Mouse (Mus musculus) liver, embryonic 14.5 days (tissue): ENCODE data around the gene Ciita. TPM values are rescaled to one million over a fixed set of nuclear protein-coding genes. Genes with fewer than 3 reads are reported as not detected.

Source experiments
- ATAC-seq: fragments of 200-750 bp; cut with Nextera tagmentation; 2 replicates; pipeline ENCODE4 v1.8.0; 2017; ENCODE audit warnings: moderate number of reproducible peaks, mild to moderate bottlenecking, moderate library complexity; ENCODE audit not compliant: insufficient read depth
- DNase-seq, 3 experiments: peaks; one replicate each; pipeline ENCODE4 v3.0.0-alpha.2; 2012 to 2013; ENCODE audit warnings: low read depth in 3 of 3, low spot score in 3 of 3
- H3K27ac ChIP-seq: fragments of 300-500 bp; sonication (generic); 2 replicates; pipeline ENCODE4 v1.5.1; 2014; ENCODE audit warnings: moderate library complexity, mild to moderate bottlenecking, control low read depth, inconsistent platforms
- H3K27me3 ChIP-seq: fragments of 300-500 bp; sonication (generic); 2 replicates; pipeline ENCODE4 v1.6.1; 2014; ENCODE audit warnings: mild to moderate bottlenecking, low read length, moderate library complexity; ENCODE audit not compliant: control insufficient read depth, insufficient read depth
- H3K36me3 ChIP-seq: fragments of 300-500 bp; sonication (generic); replicated peaks from 2 replicates; pipeline ENCODE4 v1.6.1; 2014; ENCODE audit warnings: low read depth; ENCODE audit not compliant: control insufficient read depth, insufficient read depth
- H3K4me1 ChIP-seq, 2 experiments: fragments of 200-500 bp in 1 of 2; fragments of 300-500 bp in 1 of 2; sonication (generic) in 1 of 2; replicated peaks; 2 replicates each; pipeline ENCODE4 v1.6.1; 2012 to 2014; ENCODE audit warnings: antibody characterized with exemption in 1 of 2, inconsistent platforms in 1 of 2, low read length in 1 of 2; ENCODE audit not compliant: control insufficient read depth in 2 of 2, insufficient read depth in 2 of 2
- H3K4me2 ChIP-seq: fragments of 300-500 bp; sonication (generic); 2 replicates; pipeline ENCODE4 v1.6.1; 2014; ENCODE audit warnings: low read depth, mild to moderate bottlenecking, control low read depth, moderate library complexity
- H3K4me3 ChIP-seq, 2 experiments: fragments of 200-500 bp in 1 of 2; fragments of 300-500 bp in 1 of 2; sonication (generic) in 1 of 2; 2 replicates each; pipeline ENCODE4 v1.5.1; 2012 to 2014; ENCODE audit warnings: low read depth in 2 of 2, low read length in 2 of 2, mild to moderate bottlenecking in 2 of 2, control low read depth in 1 of 2, inconsistent platforms in 1 of 2, moderate library complexity in 1 of 2; ENCODE audit not compliant: insufficient read depth in 1 of 2
- H3K9ac ChIP-seq: fragments of 300-500 bp; sonication (generic); replicated peaks from 2 replicates; pipeline ENCODE4 v1.6.1; 2014; ENCODE audit warnings: mild to moderate bottlenecking, control low read depth, moderate library complexity
- H3K9me3 ChIP-seq: fragments of 300-500 bp; sonication (generic); 2 replicates; pipeline ENCODE4 v1.6.1; 2016; ENCODE audit warnings: low read length, mixed read lengths; ENCODE audit not compliant: control insufficient read depth
- CTCF ChIP-seq: IDR thresholded peaks from 2 replicates; pipeline ENCODE4 v1.5.1; 2016; ENCODE audit warnings: antibody characterized with exemption, low read depth, control low read depth
- EP300 ChIP-seq: IDR thresholded peaks from 2 replicates; pipeline ENCODE4 v1.6.1; 2016; ENCODE audit warnings: antibody characterized with exemption, low read depth
- WGBS: fragments of 180-500 bp; shearing (Covaris S2); extraction: QIAGEN DNeasy Blood & Tissue Kit; methylation state at CpG from one replicate; pipeline ENCODE4 v1.1.7; 2014; ENCODE audit not compliant: insufficient replicate concordance; 5-methylcytosine and 5-hydroxymethylcytosine counted together
- polyA plus RNA-seq, 2 experiments: library from polyadenylated mRNA; depleted of rRNA in 1 of 2; stranded (reverse) in 1 of 2; unstranded in 1 of 2; fragments of >200 nt; fragmentation: Nextera tagmentation in 1 of 2; extraction: Ambion mirVana in 1 of 2; gene quantifications; 2 replicates each; pipeline versions ENCODE4 v1.2.1 to v1.2.3; 2012 to 2014

Gene Ciita
- polyA plus RNA-seq, 2 experiments: 0.06 TPM

DNA sequence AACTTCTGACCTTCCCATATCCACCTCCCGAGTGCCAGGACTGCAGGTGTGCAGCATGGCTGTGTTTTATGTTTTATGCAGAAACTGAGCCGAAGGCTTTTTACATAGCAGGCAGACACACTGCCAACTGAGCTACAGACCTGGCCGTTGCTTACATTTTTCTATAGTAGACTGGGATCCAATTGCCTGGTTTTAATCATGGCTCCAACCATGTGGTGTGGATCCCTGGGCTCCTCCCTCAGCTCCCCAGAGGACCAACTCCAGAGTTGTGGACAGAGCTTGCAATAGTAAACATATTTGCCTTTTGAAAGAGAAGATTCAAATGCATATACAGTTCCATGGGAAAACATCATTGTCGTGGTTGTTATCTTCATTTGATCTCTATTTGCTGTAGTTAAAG is 71.7 kb downstream of the Ciita start:
- ATAC-seq (no peak), DNase-seq (no peak)
- H3K27me3 ChIP-seq: no peaks in the 10 kb centered on the region
- H3K9me3 ChIP-seq: no peaks in the 10 kb centered on the region
- no peak overlapping the region for H3K4me2 ChIP-seq
- no peak overlapping the region for H3K4me3 ChIP-seq
- H3K36me3 ChIP-seq: no peaks in the 10 kb centered on the region
- no peak overlapping the region for H3K9ac ChIP-seq
- peaks cover 0 to 2% of the 10 kb centered on the region in 2 experiments; a peak in 1 of 4 replicates for H3K4me1 ChIP-seq
- no peak overlapping the region for H3K27ac ChIP-seq
- TF ChIP-seq CTCF: no peak
- no peak for TF ChIP-seq EP300
- 60% methylated on average over 4 of the region's 4 CpGs for WGBS

DNA sequence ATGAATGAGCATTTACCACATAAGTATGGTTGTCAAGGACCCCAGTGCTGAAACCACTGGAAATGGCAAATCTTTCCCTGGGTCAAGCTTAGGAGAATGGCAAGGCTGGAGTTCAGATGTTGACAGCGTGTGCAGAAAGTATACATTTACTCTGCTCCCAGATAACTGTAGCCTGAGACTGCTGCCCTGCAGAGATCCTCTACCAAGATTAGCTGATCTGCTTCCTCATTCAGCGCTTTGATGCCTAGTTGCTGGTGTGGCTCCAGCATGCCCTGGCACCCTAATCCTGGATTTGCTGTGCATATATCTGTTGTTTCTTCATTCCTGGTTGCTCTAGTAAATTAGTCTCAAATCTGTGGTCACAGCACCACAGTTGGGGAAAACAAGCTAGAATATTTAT is 74.0 kb downstream of the Ciita start:
- TF ChIP-seq EP300 (no peak), CTCF (no peak)
- Histone ChIP-seq H3K36me3 (no peaks in the 10 kb centered on the region), H3K4me2 (no peak overlapping the region), H3K4me1 (peaks cover 0 to 2% of the 10 kb centered on the region in 2 experiments; a peak in 2 of 4 replicates), H3K27me3 (no peaks in the 10 kb centered on the region), H3K9ac (no peak overlapping the region), H3K4me3 (no peak overlapping the region), H3K27ac (no peak overlapping the region), H3K9me3 (no peaks in the 10 kb centered on the region)
- ATAC-seq: no peak
- no peak for DNase-seq
- 11% methylated on average over 2 of the region's 2 CpGs for WGBS

DNA sequence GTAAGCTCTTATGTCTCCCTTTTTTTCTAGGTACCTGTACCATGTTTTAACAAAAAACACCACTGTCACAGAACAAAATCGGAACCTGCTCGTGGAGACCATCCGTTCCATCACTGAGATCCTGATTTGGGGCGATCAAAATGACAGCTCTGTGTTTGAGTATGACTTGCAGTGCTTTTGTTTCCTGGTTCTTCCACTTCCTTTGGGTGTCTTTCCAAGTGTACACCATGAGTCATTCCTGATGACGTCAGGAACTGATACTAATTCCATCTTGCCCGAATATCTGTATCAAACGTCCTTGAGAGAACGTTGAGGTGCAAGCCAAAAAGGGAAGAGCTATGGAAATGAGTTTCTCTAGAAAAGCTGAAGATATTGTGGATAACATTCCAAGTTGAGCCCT is 80.1 kb downstream of the Ciita start:
- H3K27me3 ChIP-seq: no peaks in the 10 kb centered on the region
- H3K4me2 ChIP-seq: no peak overlapping the region
- no peak for DNase-seq
- TF ChIP-seq CTCF: no peak
- no peak for TF ChIP-seq EP300
- H3K27ac ChIP-seq: no peak overlapping the region
- no peaks in the 10 kb centered on the region for H3K36me3 ChIP-seq
- no peaks in the 10 kb centered on the region; a peak in 1 of 4 replicates for H3K4me1 ChIP-seq
- H3K4me3 ChIP-seq: no peak overlapping the region
- H3K9me3 ChIP-seq: no peaks in the 10 kb centered on the region
- no peak for ATAC-seq
- no peak overlapping the region for H3K9ac ChIP-seq
- WGBS: 80% methylated on average over 8 of the region's 8 CpGs

GRCm38 (mm10) chr16:10565278-10565885 is 85.5 kb downstream of the Ciita start:
- WGBS: 34% methylated on average over 4 of the region's 4 CpGs
- no peaks in the 10 kb centered on the region for H3K9me3 ChIP-seq
- no peak overlapping the region for H3K4me2 ChIP-seq
- ATAC-seq (peak; percentile 59; the same call in 1 of the 2 replicates), DNase-seq (peak; percentile 24 to 37 (median 31))
- H3K36me3 ChIP-seq: no peaks in the 10 kb centered on the region
- H3K4me1 ChIP-seq: no peaks in the 10 kb centered on the region
- no peaks in the 10 kb centered on the region for H3K27me3 ChIP-seq
- H3K4me3 ChIP-seq: no peak overlapping the region
- H3K27ac ChIP-seq: no peak overlapping the region
- TF ChIP-seq EP300 (no peak), CTCF (peak; percentile 96)
- no peak overlapping the region for H3K9ac ChIP-seq

- H3K4me2 ChIP-seq: no peak overlapping the region
- ATAC-seq (no peak), DNase-seq (no peak)
- H3K27ac ChIP-seq: no peak overlapping the region
- H3K9me3 ChIP-seq: no peaks in the 10 kb centered on the region
- no peak overlapping the region for H3K4me3 ChIP-seq
- no peaks in the 10 kb centered on the region for H3K4me1 ChIP-seq
- no peak for TF ChIP-seq EP300
- TF ChIP-seq CTCF: no peak
- 80% methylated on average over 4 of the region's 4 CpGs for WGBS
- H3K27me3 ChIP-seq: no peaks in the 10 kb centered on the region
- H3K9ac ChIP-seq: no peak overlapping the region
- H3K36me3 ChIP-seq: no peaks in the 10 kb centered on the region
Measured at GRCm38 (mm10) chr16:10567153-10567552, 87.3 kb downstream of the Ciita start.
